Mouse (Mus musculus): ENCODE results near the gene Apom.

- TF ChIP-seq POLR2A (IDR thresholded peaks at IDR 0.05; ENCODE audit: low read depth, low read length): no peak
- TF ChIP-seq CTCF (IDR thresholded peaks at IDR 0.05; ENCODE audit: extremely low read depth, insufficient read depth, insufficient read length, insufficient replicate concordance): no peak
Observed at GRCm38 (mm10) chr17:35157661-35158175, 25.9 kb upstream of the Apom start.

All from spleen, adult 2 months (tissue).